Mouse (Mus musculus): Measurements from ENCODE around the gene Lrmda.
A peak's percentile ranks its signal among the peaks of the same experiment; 100 is the strongest.

The Lrmda gene

GRCm38 (mm10) chr14:22019252-22019948 lies at the start of gene Lrmda:
Gene Lrmda (plus strand): TSS chr14:22019712.
- peak; percentile 52 for DNase-seq

GRCm38 (mm10) chr14:21981462-21981861 lies 38.0 kb upstream of the Lrmda start:
- peak; percentile 82 for DNase-seq

DNA sequence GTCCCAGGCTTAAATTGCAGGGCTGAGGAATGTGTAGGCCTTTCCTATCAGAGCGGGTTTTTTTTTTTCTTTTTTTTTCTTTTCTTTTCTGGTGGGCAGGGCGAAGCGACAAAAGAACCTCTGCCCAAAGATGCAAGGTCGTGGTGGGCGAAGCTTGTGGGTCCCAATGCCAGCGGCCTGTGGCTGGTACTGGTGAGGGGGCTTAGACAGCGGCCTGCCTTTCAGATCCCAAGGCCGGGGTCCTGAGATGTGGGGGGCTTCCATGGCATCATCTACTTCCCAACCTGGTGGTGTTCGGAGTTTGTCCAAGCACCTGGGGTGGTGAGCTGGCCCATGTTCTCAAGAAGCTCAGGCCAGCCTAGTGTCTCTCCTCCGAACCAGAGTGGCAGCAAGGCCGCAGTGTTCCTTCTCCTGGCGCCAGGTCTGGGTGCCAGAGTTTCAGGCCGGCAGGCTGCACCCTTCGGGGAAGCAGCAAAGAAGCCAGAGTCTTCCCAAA lies 37.4 kb upstream of the Lrmda start:
- no peak for DNase-seq

- peak; percentile 16 for DNase-seq
Observed at GRCm38 (mm10) chr14:21982592-21983310, 36.8 kb upstream of the Lrmda start.

- DNase-seq: peak; percentile 27
Observed at GRCm38 (mm10) chr14:21983311-21983949, 36.1 kb upstream of the Lrmda start.

DNA sequence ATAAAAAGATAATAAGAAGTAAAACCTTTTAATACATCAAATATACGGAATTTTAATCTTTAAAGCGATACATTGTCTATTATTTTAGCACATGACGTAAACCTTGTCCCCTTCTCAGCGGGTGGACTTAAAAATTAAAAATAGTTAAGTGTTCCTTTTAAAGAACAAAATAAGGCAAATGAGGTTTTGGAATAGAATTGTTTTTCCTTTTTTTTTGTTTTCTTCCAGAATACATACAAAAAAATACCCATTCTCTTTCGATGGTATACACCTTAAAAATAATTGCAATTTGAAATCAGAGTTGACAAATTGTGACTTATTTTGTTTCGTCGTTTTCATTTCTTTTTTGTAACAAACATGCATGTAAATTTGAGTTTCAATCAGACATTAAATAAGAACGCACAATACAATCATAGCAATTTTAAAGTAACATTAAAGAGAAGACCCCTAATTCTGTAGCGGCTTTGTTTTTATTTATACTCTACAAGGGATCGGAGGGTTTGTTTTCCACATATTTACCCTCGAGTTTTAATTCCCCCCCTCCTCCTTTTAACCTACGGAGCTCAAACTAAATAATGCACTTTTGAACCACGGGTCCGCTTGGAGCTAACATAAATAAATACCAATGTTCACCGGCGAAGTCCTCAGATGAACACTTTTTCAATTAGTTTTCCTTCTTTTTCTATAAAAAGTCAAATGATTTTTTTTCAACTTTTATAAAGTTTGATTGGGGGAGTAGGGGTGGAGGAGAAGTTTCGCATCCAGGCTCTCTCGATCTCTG lies 35.4 kb upstream of the Lrmda start:
- DNase-seq: no peak

GRCm38 (mm10) chr14:21984757-21985425 lies 34.6 kb upstream of the Lrmda start:
- DNase-seq: peak; percentile 37

GRCm38 (mm10) chr14:21985426-21985931 lies 34.0 kb upstream of the Lrmda start:
- DNase-seq: peak; percentile 40

GRCm38 (mm10) chr14:21985981-21986732 lies 33.4 kb upstream of the Lrmda start:
- DNase-seq: peak; percentile 83

GRCm38 (mm10) chr14:21986733-21987659 lies 32.5 kb upstream of the Lrmda start:
- peak; percentile 10 for DNase-seq

GRCm38 (mm10) chr14:21987660-21988576 lies 31.6 kb upstream of the Lrmda start:
- peak; percentile 63 for DNase-seq

GRCm38 (mm10) chr14:21988577-21989290 lies 30.8 kb upstream of the Lrmda start:
- peak; percentile 19 for DNase-seq

DNA sequence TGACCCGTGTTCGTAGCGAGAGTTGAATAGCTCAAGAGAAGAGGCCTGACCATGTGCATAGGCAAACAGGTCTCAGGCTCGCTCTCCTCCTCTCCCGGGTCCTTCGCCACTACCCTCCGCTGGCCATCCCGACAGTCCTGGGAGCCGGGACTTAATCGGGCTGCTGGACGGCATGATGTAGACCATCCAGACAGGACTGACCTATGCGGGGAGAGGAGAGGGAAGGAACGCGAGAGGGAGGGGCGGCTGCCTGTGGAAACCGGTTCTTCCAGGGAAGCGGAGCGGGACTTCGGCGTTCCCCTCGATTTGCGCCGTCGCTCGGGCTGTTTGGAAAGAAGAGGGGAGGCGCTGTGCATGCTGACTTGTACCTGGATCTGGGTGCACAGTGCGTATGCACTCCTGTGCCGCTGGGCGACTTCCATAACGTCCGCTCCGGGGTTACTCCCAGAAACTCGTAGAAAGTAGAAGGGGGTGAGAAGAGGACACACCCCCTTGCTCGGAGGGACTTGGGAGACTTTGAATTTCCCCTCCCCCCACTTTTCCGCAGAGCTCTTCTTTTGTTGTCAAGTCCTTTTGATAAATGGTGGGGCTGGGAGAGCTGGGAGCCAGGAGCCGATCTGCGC lies 30.1 kb upstream of the Lrmda start, which contains the start of gene Zfp503:
Gene Zfp503 (minus strand): TSS at position 311 of the 623 bp plus-strand sequence.
- peak; percentile 40 for DNase-seq

DNA sequence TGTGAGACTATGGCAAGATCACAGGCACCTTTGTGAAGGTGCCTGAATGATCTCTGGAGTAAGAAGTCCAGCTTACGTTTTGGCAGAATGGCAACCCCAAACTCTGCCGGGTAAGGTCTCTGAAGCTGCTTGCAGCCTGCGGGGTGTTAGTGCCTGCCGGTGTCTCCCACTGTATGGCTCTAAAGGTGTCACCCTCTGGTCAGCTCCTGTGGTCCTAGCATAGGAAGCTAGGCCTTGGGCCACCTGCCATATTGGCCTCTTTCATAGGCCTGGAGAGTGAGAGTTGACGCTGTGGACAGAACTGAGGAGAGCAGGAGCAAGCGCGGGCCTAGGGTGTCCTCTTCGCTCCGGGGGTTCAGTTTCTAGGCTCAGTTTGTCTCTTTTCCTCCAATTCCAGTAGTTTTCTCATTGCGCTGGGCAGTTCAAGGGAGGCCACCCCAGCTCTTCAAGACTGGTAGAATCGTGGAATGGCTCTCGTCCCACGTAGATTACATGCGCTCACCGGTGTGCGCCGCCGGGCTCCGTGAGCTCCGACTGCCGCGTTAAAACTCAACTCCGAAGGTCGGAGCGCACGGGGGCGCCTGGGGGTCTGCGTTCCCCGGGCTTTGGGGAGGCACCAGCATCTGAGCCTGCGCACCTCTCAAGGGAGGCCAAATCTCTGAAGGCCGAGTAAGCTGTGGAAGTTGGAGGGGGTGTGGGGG lies 29.0 kb upstream of the Lrmda start:
- DNase-seq: no peak

DNA sequence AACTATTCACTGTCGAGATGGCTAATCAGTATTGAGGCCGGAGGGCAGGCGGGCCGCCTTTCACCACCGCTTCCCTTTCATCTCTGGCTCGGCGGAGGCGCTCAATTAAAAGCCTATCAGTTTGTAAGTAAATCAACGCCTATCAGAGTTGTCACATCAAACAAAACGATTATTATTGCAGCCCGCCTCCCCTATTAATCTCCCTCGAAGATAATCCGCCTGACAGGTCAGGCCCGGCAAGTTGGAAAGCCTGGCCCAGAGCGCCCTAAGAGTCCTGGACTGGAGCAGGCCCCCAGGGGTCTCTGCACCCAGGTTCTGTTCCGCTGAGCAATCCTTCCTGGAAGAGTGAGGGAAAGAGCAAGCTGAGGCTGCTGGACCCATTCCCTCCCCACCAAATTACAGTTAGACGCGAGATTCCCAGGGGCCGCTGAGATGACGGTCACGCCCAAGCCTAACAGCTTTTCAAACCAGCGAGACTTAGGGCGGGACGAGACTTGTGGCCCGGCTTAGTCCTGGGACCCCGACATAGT lies 28.2 kb upstream of the Lrmda start:
- no peak for DNase-seq

DNA sequence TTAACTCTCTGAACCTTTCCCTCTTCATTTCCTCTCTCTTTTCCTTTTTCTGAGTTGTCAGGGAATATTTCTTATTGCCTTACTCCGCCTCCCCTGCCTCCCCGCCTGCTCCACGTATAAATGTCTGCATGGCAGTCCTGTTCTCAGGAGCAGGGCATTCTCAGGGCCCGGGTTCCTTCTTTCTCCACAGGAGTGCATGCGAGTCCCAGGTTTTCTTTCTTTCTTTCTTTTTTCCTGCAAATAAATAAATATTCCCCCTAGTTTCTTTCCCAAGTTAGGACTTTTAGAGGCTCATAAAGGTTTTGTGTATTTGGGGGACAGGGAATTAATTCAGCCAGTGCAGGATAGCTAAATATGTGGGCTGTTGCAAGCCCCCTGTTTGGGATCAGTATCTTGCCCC lies 27.7 kb upstream of the Lrmda start:
- DNase-seq: no peak
